Mouse (Mus musculus) MEL (cell line): Measurements from ENCODE around the gene Trim63.

Experiments
- CTCF ChIP-seq, 3 experiments: IDR thresholded peaks in 2 of 3; conservative IDR thresholded peaks in 1 of 3; 2 replicates each; pipeline ENCODE4 v1.5.1; 2011 to 2012; ENCODE audit warnings: low read length in 3 of 3, low read depth in 2 of 3, mild to moderate bottlenecking in 2 of 3, improper control_type of control experiment in 1 of 3, inconsistent platforms in 1 of 3, mixed read lengths in 1 of 3, moderate library complexity in 1 of 3; ENCODE audit not compliant: control insufficient read depth in 1 of 3, insufficient read depth in 1 of 3, poor library complexity in 1 of 3, severe bottlenecking in 1 of 3
- HCFC1 ChIP-seq: IDR thresholded peaks from 2 replicates; pipeline ENCODE4 v1.6.1; 2012; ENCODE audit warnings: low read depth, mild to moderate bottlenecking, inconsistent platforms, low read length, improper control_type of control experiment, moderate library complexity
- MYB ChIP-seq: IDR thresholded peaks from 2 replicates; pipeline ENCODE4 v1.6.1; 2011; ENCODE audit warnings: mild to moderate bottlenecking, low read depth, low read length, improper control_type of control experiment
- POLR2A ChIP-seq, 2 experiments: IDR thresholded peaks; 2 replicates each; pipeline ENCODE4 v1.6.1; 2011 to 2012; ENCODE audit warnings: low read length in 2 of 2, mild to moderate bottlenecking in 2 of 2, control low read depth in 1 of 2, improper control_type of control experiment in 1 of 2, low read depth in 1 of 2, moderate library complexity in 1 of 2; ENCODE audit not compliant: control insufficient read depth in 1 of 2, insufficient read depth in 1 of 2, poor library complexity in 1 of 2
- POLR2AphosphoS5 ChIP-seq: IDR thresholded peaks from 2 replicates; pipeline ENCODE4 v1.6.1; 2012; ENCODE audit warnings: low read depth, borderline replicate concordance, mild to moderate bottlenecking, inconsistent platforms, low read length, moderate library complexity, mixed read lengths
- ZNF384 ChIP-seq: IDR thresholded peaks from 2 replicates; pipeline ENCODE4 v1.6.1; 2012; ENCODE audit warnings: low read depth, mild to moderate bottlenecking, inconsistent platforms, low read length, improper control_type of control experiment

GRCm38 (mm10) chr4:134268102-134268655, 46.7 kb upstream of the Trim63 start:
- TF ChIP-seq CTCF (IDR thresholded peaks at IDR 0.05 in 2 of 3, conservative IDR thresholded peaks at IDR 0.05 in 1 of 3; ENCODE audit: control insufficient read depth in 1 of 3, insufficient read depth in 1 of 3, low read depth in 2 of 3, low read length in 3 of 3, poor library complexity in 1 of 3, severe bottlenecking in 1 of 3) (peak in 1 of 3 experiments; percentile 2; a peak in 1 of 6 replicates), MYB (no peak), ZNF384 (no peak), HCFC1 (no peak), POLR2AphosphoS5 (no peak), POLR2A (IDR thresholded peaks at IDR 0.05; ENCODE audit: control insufficient read depth in 1 of 2, insufficient read depth in 1 of 2, low read depth in 1 of 2, low read length in 2 of 2, poor library complexity in 1 of 2) (no peak)
